Mouse (Mus musculus) CH12.LX (cell line): ENCODE results near the gene Angel1. TPM values are rescaled to one million over a fixed set of nuclear protein-coding genes. Genes with fewer than 3 reads are reported as not detected.
A peak's percentile ranks its signal among the peaks of the same experiment; 100 is the strongest.

Experiments
- DNase-seq: peaks from one replicate; pipeline ENCODE4 v3.0.0-alpha.2; 2013; ENCODE audit errors: extremely low read depth
- H3K27ac ChIP-seq: 2 replicates; pipeline ENCODE4 v1.5.1; 2012; ENCODE audit warnings: low read depth, mild to moderate bottlenecking, control low read depth, moderate library complexity; ENCODE audit not compliant: insufficient read depth
- H3K27me3 ChIP-seq: replicated peaks from 2 replicates; pipeline ENCODE3; 2012; ENCODE audit warnings: inconsistent platforms
- H3K36me3 ChIP-seq, 2 experiments: replicated peaks in 1 of 2; 2 replicates each; pipeline versions ENCODE3 to v1.6.1; 2012; ENCODE audit warnings: inconsistent platforms in 1 of 2, low read length in 1 of 2, mild to moderate bottlenecking in 1 of 2, mixed read lengths in 1 of 2, moderate library complexity in 1 of 2; ENCODE audit not compliant: control insufficient read depth in 1 of 2, insufficient read depth in 1 of 2
- H3K4me1 ChIP-seq, 2 experiments: 2 replicates each; pipeline ENCODE4 v1.6.1; 2012; ENCODE audit warnings: inconsistent platforms in 1 of 2, moderate library complexity in 1 of 2; ENCODE audit not compliant: insufficient read depth in 2 of 2, control insufficient read depth in 1 of 2
- H3K4me2 ChIP-seq: 2 replicates; pipeline ENCODE4 v1.6.1; 2012; ENCODE audit warnings: low read depth, mild to moderate bottlenecking, control low read depth; ENCODE audit not compliant: poor library complexity, insufficient read depth, severe bottlenecking
- H3K4me3 ChIP-seq, 3 experiments: fragments of 150-350 bp in 1 of 3; sonication (generic) in 1 of 3; replicated peaks in 1 of 3; 2 replicates each; pipeline versions ENCODE3 to v1.5.1; 2011 to 2012; ENCODE audit warnings: low read depth in 2 of 3, low read length in 2 of 3, mild to moderate bottlenecking in 2 of 3, moderate library complexity in 2 of 3, control low read depth in 1 of 3, improper control_type of control experiment in 1 of 3, inconsistent platforms in 1 of 3, mixed read lengths in 1 of 3; ENCODE audit not compliant: poor library complexity in 1 of 3
- H3K79me2 ChIP-seq: replicated peaks from 2 replicates; pipeline ENCODE4 v1.6.1; 2012; ENCODE audit warnings: mild to moderate bottlenecking, moderate library complexity; ENCODE audit not compliant: control insufficient read depth, poor library complexity, insufficient read depth, severe bottlenecking; ENCODE audit errors: extremely low read depth
- H3K9ac ChIP-seq: 2 replicates; pipeline ENCODE4 v1.6.1; 2012; ENCODE audit warnings: low read depth, mild to moderate bottlenecking, control low read depth, moderate library complexity; ENCODE audit not compliant: insufficient read depth
- H3K9me3 ChIP-seq: replicated peaks from 2 replicates; pipeline ENCODE3; 2012; ENCODE audit warnings: low read length, inconsistent platforms, mixed read lengths
- BHLHE40 ChIP-seq: IDR thresholded peaks from 2 replicates; pipeline ENCODE4 v1.6.1; 2011; ENCODE audit warnings: mild to moderate bottlenecking, low read depth, low read length, improper control_type of control experiment
- CHD1 ChIP-seq: IDR thresholded peaks from 2 replicates; pipeline ENCODE4 v1.6.1; 2012; ENCODE audit warnings: low read depth, low read length, improper control_type of control experiment, inconsistent platforms
- CHD2 ChIP-seq: IDR thresholded peaks from 2 replicates; pipeline ENCODE4 v1.6.1; 2011; ENCODE audit warnings: low read length, improper control_type of control experiment
- CTCF ChIP-seq, 2 experiments: IDR thresholded peaks in 1 of 2; conservative IDR thresholded peaks in 1 of 2; 2 replicates each; pipeline ENCODE4 v1.5.1; 2011 to 2012; ENCODE audit warnings: low read depth in 2 of 2, low read length in 2 of 2, improper control_type of control experiment in 1 of 2, inconsistent platforms in 1 of 2, mild to moderate bottlenecking in 1 of 2, moderate library complexity in 1 of 2
- E2F4 ChIP-seq: IDR thresholded peaks from 2 replicates; pipeline ENCODE4 v1.6.1; 2011; ENCODE audit warnings: low read depth, low read length, improper control_type of control experiment; ENCODE audit not compliant: insufficient replicate concordance
- ELF1 ChIP-seq: IDR thresholded peaks from 2 replicates; pipeline ENCODE4 v1.6.1; 2014; ENCODE audit warnings: low read depth, mild to moderate bottlenecking, inconsistent platforms, low read length, improper control_type of control experiment
- GABPA ChIP-seq: IDR thresholded peaks from 2 replicates; pipeline ENCODE4 v1.6.1; 2012; ENCODE audit warnings: low read depth, low read length, improper control_type of control experiment, inconsistent platforms; ENCODE audit not compliant: insufficient replicate concordance
- JUN ChIP-seq: IDR thresholded peaks from 2 replicates; pipeline ENCODE4 v1.6.1; 2011; ENCODE audit warnings: low read depth, mild to moderate bottlenecking, low read length, improper control_type of control experiment, moderate library complexity; ENCODE audit not compliant: insufficient read depth
- JUND ChIP-seq: conservative IDR thresholded peaks from 2 replicates; pipeline ENCODE4 v1.6.1; 2011; ENCODE audit warnings: low read depth, low read length, improper control_type of control experiment
- KAT2A ChIP-seq: IDR thresholded peaks from 2 replicates; pipeline ENCODE4 v1.6.1; 2012; ENCODE audit warnings: low read length, improper control_type of control experiment, inconsistent platforms; ENCODE audit not compliant: insufficient replicate concordance
- MAZ ChIP-seq: IDR thresholded peaks from 2 replicates; pipeline ENCODE4 v1.6.1; 2012; ENCODE audit warnings: low read depth, mild to moderate bottlenecking, inconsistent platforms, low read length, improper control_type of control experiment, moderate library complexity
- MEF2A ChIP-seq: IDR thresholded peaks from 2 replicates; pipeline ENCODE4 v1.6.1; 2014; ENCODE audit warnings: low read depth, mild to moderate bottlenecking, inconsistent platforms, low read length, improper control_type of control experiment, borderline replicate concordance
- NELFE ChIP-seq: IDR thresholded peaks from 2 replicates; pipeline ENCODE4 v1.6.1; 2011; ENCODE audit warnings: low read depth, low read length, improper control_type of control experiment
- PAX5 ChIP-seq: IDR thresholded peaks from 2 replicates; pipeline ENCODE4 v1.6.1; 2012; ENCODE audit warnings: low read length, inconsistent platforms, mixed read lengths
- POLR2AphosphoS2 ChIP-seq: IDR thresholded peaks from 2 replicates; pipeline ENCODE4 v1.6.1; 2011; ENCODE audit warnings: low read depth, low read length, improper control_type of control experiment
- RAD21 ChIP-seq: IDR thresholded peaks from 2 replicates; pipeline ENCODE4 v1.6.1; 2011; ENCODE audit warnings: low read depth, mild to moderate bottlenecking, low read length, improper control_type of control experiment, moderate library complexity
- RCOR1 ChIP-seq: conservative IDR thresholded peaks from 2 replicates; pipeline ENCODE4 v1.6.1; 2012; ENCODE audit warnings: low read depth, mild to moderate bottlenecking, inconsistent platforms, low read length, improper control_type of control experiment
- SIN3A ChIP-seq: IDR thresholded peaks from 2 replicates; pipeline ENCODE4 v1.6.1; 2012; ENCODE audit warnings: low read length, improper control_type of control experiment, inconsistent platforms
- SMC3 ChIP-seq: IDR thresholded peaks from 2 replicates; pipeline ENCODE4 v1.6.1; 2011; ENCODE audit warnings: low read depth, low read length, improper control_type of control experiment
- TBP ChIP-seq: conservative IDR thresholded peaks from 2 replicates; pipeline ENCODE4 v1.6.1; 2011; ENCODE audit warnings: low read depth, low read length, improper control_type of control experiment
- UBTF ChIP-seq: IDR thresholded peaks from 2 replicates; pipeline ENCODE4 v1.6.1; 2012; ENCODE audit warnings: low read depth, mild to moderate bottlenecking, inconsistent platforms, low read length, improper control_type of control experiment, moderate library complexity
- USF1 ChIP-seq: IDR thresholded peaks from 2 replicates; pipeline ENCODE4 v1.6.1; 2014; ENCODE audit warnings: low read depth, mild to moderate bottlenecking, inconsistent platforms, low read length, improper control_type of control experiment
- ZC3H11A ChIP-seq: IDR thresholded peaks from 2 replicates; pipeline ENCODE4 v1.6.1; 2012; ENCODE audit warnings: low read depth, mild to moderate bottlenecking, inconsistent platforms, low read length, improper control_type of control experiment
- ZKSCAN1 ChIP-seq: IDR thresholded peaks from 2 replicates; pipeline ENCODE4 v1.6.1; 2012; ENCODE audit warnings: low read depth, inconsistent platforms, low read length, improper control_type of control experiment, borderline replicate concordance
- ZNF384 ChIP-seq: IDR thresholded peaks from 2 replicates; pipeline ENCODE4 v1.6.1; 2012; ENCODE audit warnings: low read depth, low read length, improper control_type of control experiment, inconsistent platforms
- dilution Hi-C: fragments of 300-500 bp; cut with MboI; formaldehyde crosslinking; loops from 2 replicates; pipeline ENCODE4 v1.14.3; 2020; ENCODE audit warnings: low sequenced_read_pairs; ENCODE audit not compliant: extremely low pct_unique_long_range_greater_than_20kb, extremely low pct_ligation_motif_present
- in situ Hi-C: fragments of 300-500 bp; cut with MboI; formaldehyde crosslinking; loops from 3 replicates; pipeline ENCODE4 v1.14.3; 2019; ENCODE audit warnings: low sequenced_read_pairs, low pct_ligation_motif_present, low pct_unique_long_range_greater_than_20kb, mixed read lengths
- polyA plus RNA-seq: library from polyadenylated mRNA; unstranded; fragments of >175 nt; gene quantifications from 2 replicates; pipeline ENCODE4 v1.2.1, GENCODE M21; 2012; ENCODE audit warnings: low read depth; ENCODE audit not compliant: insufficient read length
- total RNA-seq, 2 experiments: library from RNA; depleted of rRNA; stranded (reverse); fragments of 300-350 nt in 1 of 2; fragments of >200 nt in 1 of 2; gene quantifications; 2 replicates each; pipeline ENCODE4 v1.2.3; 2012 to 2014

Angel1 gene
- total and polyA plus RNA-seq, 3 experiments, result 1.0 to 9.3 (median 2.9) TPM

GRCm38 (mm10) chr12:86769819-86770218 is 43.6 kb upstream of the Angel1 start:
- TF ChIP-seq MEF2A (no peak), JUND (no peak), POLR2AphosphoS2 (no peak), E2F4 (no peak), KAT2A (no peak), ELF1 (no peak), TBP (no peak), UBTF (no peak), SIN3A (no peak), MAZ (no peak), RCOR1 (no peak), CHD1 (no peak), USF1 (no peak), ZNF384 (no peak), PAX5 (no peak), ZKSCAN1 (no peak), GABPA (no peak), JUN (no peak)
- TF ChIP-seq, all 38 proteins: peak for 0
- H3K9me3 ChIP-seq, result no peaks in the 10 kb centered on the region
- dilution Hi-C loops, result no loop called here
- peaks cover 1% of the 10 kb centered on the region for H3K27me3 ChIP-seq
- H3K9ac ChIP-seq, result no peak overlapping the region
- no peak overlapping the region for H3K4me2 ChIP-seq
- H3K4me3 ChIP-seq, result no peak overlapping the region
- in situ Hi-C loops, result loop anchor here (5.0 to 10.0 kb wide), 2 partner anchors 165 to 202 kb away; no protein-coding TSS in a partner anchor
- DNase-seq, result no peak
- no peaks in the 10 kb centered on the region for H3K36me3 ChIP-seq
- peaks cover 5 to 20% of the 10 kb centered on the region in 2 experiments; a peak in 2 of 4 replicates for H3K4me1 ChIP-seq
- no peaks in the 10 kb centered on the region for H3K79me2 ChIP-seq
- no peak overlapping the region for H3K27ac ChIP-seq

GRCm38 (mm10) chr12:86768986-86769580 is 42.8 kb upstream of the Angel1 start:
- H3K9me3 ChIP-seq, result no peaks in the 10 kb centered on the region
- H3K4me3 ChIP-seq, result no peak overlapping the region
- H3K9ac ChIP-seq, result no peak overlapping the region
- H3K36me3 ChIP-seq, result no peaks in the 10 kb centered on the region
- H3K27me3 ChIP-seq, result peaks cover 1% of the 10 kb centered on the region
- in situ Hi-C loops (no loop called here), dilution Hi-C loops (no loop called here)
- H3K27ac ChIP-seq, result no peak overlapping the region
- peak; percentile 81 for DNase-seq
- H3K4me2 ChIP-seq, result no peak overlapping the region
- no peaks in the 10 kb centered on the region for H3K79me2 ChIP-seq
- H3K4me1 ChIP-seq, result peaks cover 5 to 20% of the 10 kb centered on the region in 2 experiments; a peak in 2 of 4 replicates
- no peak for TF ChIP-seq CHD2
- 0 out of 2 replicates have a peak, but pooled peaks have one; percentile 8 for TF ChIP-seq BHLHE40
- peak; percentile 69 for TF ChIP-seq RAD21
- no peak; the same call in 1 of the 2 replicates for TF ChIP-seq NELFE
- peak; percentile 33; the same call in 1 of the 2 replicates for TF ChIP-seq SIN3A
- TF ChIP-seq CTCF (conservative IDR thresholded peaks at IDR 0.05 in 1 of 2, IDR thresholded peaks at IDR 0.05 in 1 of 2; ENCODE audit: low read depth in 2 of 2, low read length in 2 of 2), result peak; percentile 70 to 92
- peak; percentile 92 for TF ChIP-seq SMC3
- peak; percentile 66 for TF ChIP-seq ZC3H11A
- TF ChIP-seq ZNF384, result no peak
- 0 out of 2 replicates have a peak, but pooled peaks have one; percentile 18 for TF ChIP-seq JUND
